Mouse (Mus musculus) midbrain, embryonic 12.5 days (tissue): ENCODE data around the gene Man1c1. TPM values are rescaled to one million over a fixed set of nuclear protein-coding genes. Genes with fewer than 3 reads are reported as not detected.

Experiments
- ATAC-seq: fragments of 200-750 bp; cut with Nextera tagmentation; 2 replicates; pipeline ENCODE4 v1.8.0; 2017; ENCODE audit warnings: low read depth, moderate TSS enrichment, moderate library complexity; ENCODE audit not compliant: low FRiP score
- H3K27ac ChIP-seq: fragments of 300-500 bp; sonication (generic); replicated peaks from 2 replicates; pipeline ENCODE4 v1.5.1; 2016; ENCODE audit warnings: mild to moderate bottlenecking
- H3K27me3 ChIP-seq: fragments of 300-500 bp; sonication (generic); 2 replicates; pipeline ENCODE4 v1.6.1; 2016; ENCODE audit warnings: mild to moderate bottlenecking
- H3K36me3 ChIP-seq: fragments of 300-500 bp; sonication (generic); 2 replicates; pipeline ENCODE4 v1.6.1; 2016
- H3K4me1 ChIP-seq: fragments of 300-500 bp; sonication (generic); 2 replicates; pipeline ENCODE4 v1.6.1; 2016
- H3K4me2 ChIP-seq: fragments of 300-500 bp; sonication (generic); replicated peaks from 2 replicates; pipeline ENCODE4 v1.6.1; 2016; ENCODE audit warnings: mild to moderate bottlenecking, moderate library complexity
- H3K4me3 ChIP-seq: fragments of 300-500 bp; sonication (generic); 2 replicates; pipeline ENCODE4 v1.5.1; 2016; ENCODE audit warnings: mild to moderate bottlenecking
- H3K9ac ChIP-seq: fragments of 300-500 bp; sonication (generic); replicated peaks from 2 replicates; pipeline ENCODE4 v1.6.1; 2016; ENCODE audit warnings: mild to moderate bottlenecking, moderate library complexity
- H3K9me3 ChIP-seq: fragments of 300-500 bp; sonication (generic); 2 replicates; pipeline ENCODE4 v1.6.1; 2016; ENCODE audit warnings: mild to moderate bottlenecking
- WGBS: fragments of 180-500 bp; shearing (Covaris S2); methylation state at CpG from one replicate; pipeline ENCODE4 v1.1.7; 2016; 5-methylcytosine and 5-hydroxymethylcytosine counted together
- polyA plus RNA-seq: library from polyadenylated mRNA; unstranded; fragments of >200 nt; fragmentation: Nextera tagmentation; extraction: Ambion mirVana; gene quantifications from 2 replicates; pipeline ENCODE4 v1.2.1, GENCODE M21; 2016

Man1c1 gene
- polyA plus RNA-seq, 1 experiment from 2014 or later: 5.4 TPM

DNA sequence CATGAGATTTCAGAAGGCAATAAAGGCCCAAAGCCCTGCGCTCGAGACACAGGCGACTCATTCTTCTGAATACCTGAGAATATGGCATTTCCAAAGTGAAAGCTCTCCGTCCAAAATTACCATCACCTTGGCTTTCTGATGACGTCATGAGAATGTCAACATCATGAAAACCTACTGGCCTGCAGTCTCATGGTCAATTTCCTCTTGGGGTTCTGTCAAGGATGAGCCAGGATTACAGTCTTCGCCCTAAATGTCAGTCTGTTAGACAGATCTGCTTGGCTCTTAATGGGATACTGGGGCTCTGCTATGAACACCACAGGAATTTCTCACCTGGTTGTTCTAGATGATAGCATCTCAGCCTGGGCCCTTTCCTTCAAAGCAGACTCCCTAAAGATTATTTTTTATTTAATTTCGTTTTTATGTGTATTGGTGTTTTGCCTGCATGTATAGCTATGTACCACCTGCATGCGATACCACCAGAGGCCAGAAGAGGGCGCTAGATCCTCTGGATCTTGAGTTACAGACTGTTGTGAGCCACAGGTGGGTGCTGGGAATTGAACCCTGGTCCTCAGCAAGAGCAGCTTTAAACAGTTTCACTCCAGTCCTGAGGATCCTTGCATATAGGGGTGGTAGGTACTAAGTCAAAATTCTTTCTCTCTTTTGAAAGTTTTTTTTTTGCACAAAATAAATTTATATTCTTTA, 19.3 kb downstream of the Man1c1 start:
- Histone ChIP-seq H3K27me3 (no peaks in the 10 kb centered on the region), H3K27ac (no peak overlapping the region), H3K4me1 (peaks cover 2% of the 10 kb centered on the region; the same call in 1 of the 2 replicates), H3K9me3 (0 out of 2 replicates have a peak, but pooled peaks cover 5% of the 10 kb centered on the region), H3K9ac (no peak overlapping the region), H3K4me2 (no peak overlapping the region), H3K36me3 (no peaks in the 10 kb centered on the region), H3K4me3 (no peak overlapping the region)
- 85% methylated on average over 9 of the region's 9 CpGs for WGBS
- ATAC-seq: no peak

DNA sequence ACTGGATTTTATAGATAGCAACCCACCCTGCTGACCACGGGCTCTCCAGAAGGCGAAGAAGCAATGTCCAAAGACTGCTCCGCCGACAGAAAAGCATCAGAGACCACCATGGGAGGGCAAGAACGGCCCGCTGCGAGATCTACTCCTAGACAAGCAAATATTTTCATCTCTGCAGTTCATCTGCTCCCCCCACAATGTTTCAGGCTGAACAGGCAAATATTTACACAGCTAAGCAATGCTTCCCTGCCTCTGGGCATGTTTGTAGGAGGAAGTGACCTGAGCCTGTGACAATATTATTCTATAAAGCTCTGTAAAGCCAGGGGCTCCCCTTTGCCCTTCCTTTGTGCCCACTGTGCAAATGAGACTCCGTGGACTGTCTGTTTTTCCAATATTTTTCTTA, 20.2 kb downstream of the Man1c1 start:
- WGBS: 75% methylated on average over 8 of the region's 8 CpGs
- Histone ChIP-seq H3K9ac (no peak overlapping the region), H3K27ac (no peak overlapping the region), H3K27me3 (no peaks in the 10 kb centered on the region), H3K9me3 (0 out of 2 replicates have a peak, but pooled peaks cover 5% of the 10 kb centered on the region), H3K36me3 (no peaks in the 10 kb centered on the region), H3K4me1 (peaks cover 2% of the 10 kb centered on the region; the same call in 1 of the 2 replicates), H3K4me2 (no peak overlapping the region), H3K4me3 (no peak overlapping the region)
- no peak for ATAC-seq

DNA sequence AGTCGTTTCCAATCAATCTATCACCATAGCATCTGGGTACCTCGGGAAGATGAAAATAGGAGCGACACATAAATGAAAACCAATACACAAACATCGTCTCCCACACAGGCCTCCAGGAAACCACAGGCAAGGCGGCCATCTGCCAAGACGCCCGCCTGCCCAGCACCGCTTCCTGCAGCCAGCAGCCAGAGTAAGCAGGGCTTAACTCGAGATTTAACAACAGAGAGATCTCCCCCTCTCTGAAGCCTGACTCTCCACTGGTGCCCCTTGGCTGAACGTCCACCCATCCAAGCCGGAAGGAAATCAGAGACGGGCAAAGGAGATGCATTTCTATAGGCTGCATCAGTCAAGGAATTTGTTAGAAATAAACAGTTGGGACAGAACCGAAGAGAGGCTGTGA, 21.1 kb downstream of the Man1c1 start:
- WGBS: 68% methylated on average over 13 of the region's 13 CpGs
- Histone ChIP-seq H3K4me3 (no peak overlapping the region), H3K27ac (no peak overlapping the region), H3K9me3 (0 out of 2 replicates have a peak, but pooled peaks cover 5% of the 10 kb centered on the region), H3K36me3 (no peaks in the 10 kb centered on the region), H3K9ac (no peak overlapping the region), H3K27me3 (no peaks in the 10 kb centered on the region), H3K4me2 (no peak overlapping the region), H3K4me1 (peaks cover 7% of the 10 kb centered on the region)
- no peak for ATAC-seq

DNA sequence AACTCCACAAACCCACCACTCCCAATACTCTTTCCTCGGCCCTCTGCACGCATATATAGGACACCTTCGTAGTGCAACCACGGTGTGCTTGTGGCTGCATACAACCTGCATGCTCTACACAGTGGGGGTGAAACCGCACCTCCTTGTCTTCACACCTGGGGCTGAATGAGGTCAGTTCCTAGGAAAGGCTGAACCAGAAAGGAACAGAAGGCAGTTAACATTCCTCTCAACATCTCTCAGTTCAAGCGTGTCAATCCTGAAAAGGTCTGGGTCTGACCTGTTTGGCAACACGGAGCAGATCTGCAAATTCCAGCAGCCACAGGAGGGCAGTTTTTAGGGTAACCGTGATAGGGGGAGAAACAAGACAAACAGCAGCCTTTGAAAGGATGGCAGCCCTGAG, 21.7 kb downstream of the Man1c1 start:
- H3K36me3 ChIP-seq: no peaks in the 10 kb centered on the region
- 86% methylated on average over 8 of the region's 8 CpGs for WGBS
- 0 out of 2 replicates have a peak, but pooled peaks cover 5% of the 10 kb centered on the region for H3K9me3 ChIP-seq
- no peak overlapping the region for H3K9ac ChIP-seq
- no peak overlapping the region for H3K4me3 ChIP-seq
- ATAC-seq: no peak
- H3K4me2 ChIP-seq: no peak overlapping the region
- no peak overlapping the region for H3K27ac ChIP-seq
- no peaks in the 10 kb centered on the region for H3K27me3 ChIP-seq
- H3K4me1 ChIP-seq: peaks cover 12% of the 10 kb centered on the region

DNA sequence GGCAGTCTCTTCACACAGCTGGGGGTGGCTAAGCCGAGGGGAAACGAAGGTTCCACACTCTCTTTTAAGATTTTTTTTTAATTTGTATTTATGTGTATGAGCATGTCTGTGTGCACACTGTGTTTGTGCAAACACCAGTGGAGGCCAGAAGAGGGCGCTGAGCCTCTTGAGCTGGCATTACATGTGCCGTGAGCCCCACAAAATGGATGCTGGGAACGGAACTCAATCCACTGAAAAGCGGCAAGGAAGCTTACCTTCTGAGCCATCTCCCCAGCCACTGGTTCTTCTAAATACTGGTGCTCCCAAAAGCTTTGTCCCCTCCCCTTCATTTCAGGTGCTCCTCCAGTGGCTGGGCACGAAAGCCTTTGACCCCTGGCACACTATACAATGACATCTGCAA, 22.3 kb downstream of the Man1c1 start:
- Histone ChIP-seq H3K9me3 (0 out of 2 replicates have a peak, but pooled peaks cover 5% of the 10 kb centered on the region), H3K4me1 (peaks cover 14% of the 10 kb centered on the region), H3K27me3 (peaks cover 4% of the 10 kb centered on the region; the same call in 1 of the 2 replicates), H3K27ac (no peak overlapping the region), H3K9ac (no peak overlapping the region), H3K4me3 (no peak overlapping the region), H3K36me3 (no peaks in the 10 kb centered on the region), H3K4me2 (no peak overlapping the region)
- 92% methylated on average over 7 of the region's 7 CpGs for WGBS
- no peak for ATAC-seq

DNA sequence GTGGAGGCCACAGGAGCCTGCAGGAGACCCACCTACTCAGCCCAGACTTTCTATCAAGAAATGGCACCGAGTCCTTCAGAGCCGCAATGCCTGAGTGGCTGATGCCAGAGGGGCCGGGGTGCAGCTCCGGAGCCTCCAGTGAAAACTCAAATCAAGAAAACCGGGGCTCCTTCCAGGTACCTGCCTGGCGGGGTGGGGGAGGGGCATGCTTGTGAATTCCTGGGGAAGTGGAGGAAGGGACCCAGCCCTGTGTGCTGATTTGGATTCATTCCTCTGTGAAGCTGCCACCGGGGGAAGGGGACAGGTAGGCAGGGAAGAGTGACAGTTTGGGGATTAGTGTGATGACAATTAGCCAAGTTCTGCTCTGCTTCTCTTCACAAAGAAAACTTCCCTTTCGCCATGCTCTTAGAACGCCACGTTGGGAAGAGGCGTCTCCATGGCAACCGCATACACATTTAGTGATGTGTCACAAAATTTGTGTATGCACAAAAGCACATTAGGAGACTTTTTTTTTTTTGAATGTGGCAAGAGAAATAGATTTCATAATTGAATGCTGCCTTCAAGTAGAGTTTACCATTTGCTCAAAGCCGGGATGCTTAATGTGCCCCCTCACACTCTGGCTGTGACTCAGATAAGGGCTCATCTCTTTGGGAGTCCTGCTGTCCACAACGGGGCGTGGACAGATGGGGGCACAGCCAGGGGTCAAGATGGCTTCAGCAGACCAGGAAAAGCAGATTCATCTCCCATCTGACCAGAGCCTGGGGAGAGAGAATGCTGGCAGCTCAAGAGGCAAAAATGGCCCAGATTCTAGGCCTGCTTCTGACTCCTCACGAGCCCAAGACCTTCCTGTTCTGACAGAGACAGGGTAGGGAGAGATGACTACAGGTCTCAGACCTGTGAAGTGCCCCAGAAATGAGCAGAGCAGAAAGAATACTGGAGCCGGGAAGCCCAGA, 26.3 kb downstream of the Man1c1 start:
- Histone ChIP-seq H3K9ac (no peak overlapping the region), H3K4me3 (no peak overlapping the region), H3K4me2 (no peak overlapping the region), H3K9me3 (no peaks in the 10 kb centered on the region), H3K27me3 (peaks cover 4% of the 10 kb centered on the region; the same call in 1 of the 2 replicates), H3K36me3 (no peaks in the 10 kb centered on the region), H3K4me1 (peaks cover 19% of the 10 kb centered on the region), H3K27ac (no peak overlapping the region)
- 35% methylated on average over 17 of the region's 17 CpGs for WGBS
- no peak for ATAC-seq

DNA sequence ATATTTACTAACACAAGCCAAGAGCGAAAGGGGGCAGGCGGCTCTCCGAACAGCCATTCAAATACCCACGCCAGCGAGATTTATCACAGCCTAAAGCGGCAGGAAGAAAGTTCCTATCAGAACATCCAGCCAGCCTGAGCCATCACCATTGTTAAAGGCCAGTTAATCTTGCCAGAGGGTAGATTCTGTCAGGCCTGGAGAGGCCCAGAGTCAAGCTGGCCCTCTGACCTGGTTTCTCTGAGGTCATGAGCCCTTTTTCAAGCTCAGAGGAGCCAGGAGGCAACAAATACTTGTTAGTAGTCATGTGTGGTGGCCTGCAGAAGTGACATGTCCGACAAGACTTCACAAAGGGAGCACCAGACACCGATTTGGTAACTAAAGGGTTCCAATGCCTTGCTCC, 28.3 kb downstream of the Man1c1 start:
- peaks cover 4% of the 10 kb centered on the region; the same call in 1 of the 2 replicates for H3K27me3 ChIP-seq
- no peak overlapping the region for H3K9ac ChIP-seq
- no peak overlapping the region for H3K4me2 ChIP-seq
- H3K36me3 ChIP-seq: no peaks in the 10 kb centered on the region
- no peak for ATAC-seq
- no peaks in the 10 kb centered on the region for H3K9me3 ChIP-seq
- no peak overlapping the region for H3K4me3 ChIP-seq
- H3K4me1 ChIP-seq: peaks cover 22% of the 10 kb centered on the region
- H3K27ac ChIP-seq: no peak overlapping the region
- 27% methylated on average over 8 of the region's 8 CpGs for WGBS

DNA sequence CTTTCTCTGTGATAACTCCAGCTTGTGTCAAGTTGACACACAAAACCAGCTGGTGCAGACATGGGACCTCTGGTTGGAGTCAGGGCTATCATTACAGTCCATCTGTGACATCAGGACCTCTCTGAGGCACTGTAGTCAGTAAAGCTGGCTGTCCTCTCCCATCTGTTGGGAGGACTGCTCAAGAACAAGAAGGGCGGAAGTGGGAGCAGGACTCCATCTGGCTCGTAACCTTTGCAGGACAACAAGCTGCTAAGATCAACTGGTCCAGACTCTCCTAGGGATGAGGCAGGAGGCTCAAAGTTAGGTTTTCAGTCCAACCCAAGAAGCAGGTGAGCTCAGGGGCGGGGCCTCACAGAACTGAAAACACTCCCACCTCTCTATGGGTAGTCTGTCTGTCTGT, 29.1 kb downstream of the Man1c1 start:
- peaks cover 4% of the 10 kb centered on the region; the same call in 1 of the 2 replicates for H3K27me3 ChIP-seq
- ATAC-seq: no peak
- WGBS: 88% methylated on average over 3 of the region's 3 CpGs
- no peaks in the 10 kb centered on the region for H3K36me3 ChIP-seq
- H3K27ac ChIP-seq: no peak overlapping the region
- H3K4me1 ChIP-seq: peaks cover 23% of the 10 kb centered on the region
- H3K4me2 ChIP-seq: no peak overlapping the region
- H3K9ac ChIP-seq: no peak overlapping the region
- H3K4me3 ChIP-seq: no peak overlapping the region
- H3K9me3 ChIP-seq: no peaks in the 10 kb centered on the region

DNA sequence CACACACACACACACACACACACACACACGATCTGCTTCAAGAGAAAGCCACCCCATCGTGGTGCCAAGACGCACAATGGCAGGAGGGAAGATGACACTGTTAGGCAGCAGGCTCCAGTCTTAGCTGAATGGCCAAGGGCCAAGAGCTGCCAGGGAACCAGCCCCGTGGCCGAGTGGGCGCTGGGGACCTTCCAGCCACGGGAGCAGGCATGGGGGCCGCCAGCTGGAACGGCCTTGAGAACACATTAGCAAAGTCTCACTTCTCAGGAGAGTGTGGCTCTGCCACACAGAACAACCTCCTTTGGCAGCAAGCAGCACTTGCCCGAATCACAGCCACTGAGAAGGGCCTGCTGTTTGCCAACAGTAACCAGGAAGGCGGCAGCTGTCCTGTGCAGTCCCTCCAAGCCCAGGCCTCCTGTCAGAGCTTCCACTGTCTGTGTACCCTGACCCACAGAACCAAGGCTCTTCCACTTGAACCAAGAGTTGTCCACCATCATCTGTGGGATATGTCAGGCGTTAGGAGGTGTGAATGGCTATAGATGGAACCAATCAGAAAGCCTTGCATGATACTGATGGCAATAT, 30.1 kb downstream of the Man1c1 start:
- H3K9me3 ChIP-seq: no peaks in the 10 kb centered on the region
- ATAC-seq: no peak
- no peak overlapping the region for H3K4me3 ChIP-seq
- peaks cover 7% of the 10 kb centered on the region; the same call in 1 of the 2 replicates for H3K27me3 ChIP-seq
- WGBS: 89% methylated on average over 12 of the region's 12 CpGs
- no peaks in the 10 kb centered on the region for H3K36me3 ChIP-seq
- peaks cover 29% of the 10 kb centered on the region for H3K4me1 ChIP-seq
- no peak overlapping the region for H3K4me2 ChIP-seq
- H3K27ac ChIP-seq: no peak overlapping the region
- no peak overlapping the region for H3K9ac ChIP-seq

DNA sequence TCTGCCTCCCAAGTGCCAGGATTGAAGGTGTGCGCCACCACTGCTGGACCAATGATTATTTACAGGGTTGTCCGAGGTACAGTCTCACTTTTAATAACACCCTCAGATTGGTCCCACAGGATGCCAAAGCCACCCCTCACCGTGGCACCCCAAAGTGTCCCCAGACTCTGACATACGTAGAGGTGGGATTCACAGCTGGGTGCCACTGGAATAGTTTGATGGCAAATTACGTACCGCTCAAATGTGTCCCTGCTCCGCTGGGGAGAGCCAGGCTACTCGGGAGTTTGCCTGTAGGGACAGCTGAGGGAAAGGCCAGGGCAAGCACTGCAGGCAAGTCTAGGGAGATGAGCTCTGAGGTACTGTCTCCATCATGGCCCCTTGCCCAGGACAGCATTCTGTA, 30.9 kb downstream of the Man1c1 start:
- ATAC-seq: no peak
- Histone ChIP-seq H3K36me3 (no peaks in the 10 kb centered on the region), H3K9me3 (no peaks in the 10 kb centered on the region), H3K4me1 (peaks cover 26% of the 10 kb centered on the region), H3K4me2 (no peak overlapping the region), H3K27ac (no peak overlapping the region), H3K9ac (no peak overlapping the region), H3K27me3 (peaks cover 7% of the 10 kb centered on the region; the same call in 1 of the 2 replicates), H3K4me3 (no peak overlapping the region)
- 93% methylated on average over 8 of the region's 8 CpGs for WGBS

DNA sequence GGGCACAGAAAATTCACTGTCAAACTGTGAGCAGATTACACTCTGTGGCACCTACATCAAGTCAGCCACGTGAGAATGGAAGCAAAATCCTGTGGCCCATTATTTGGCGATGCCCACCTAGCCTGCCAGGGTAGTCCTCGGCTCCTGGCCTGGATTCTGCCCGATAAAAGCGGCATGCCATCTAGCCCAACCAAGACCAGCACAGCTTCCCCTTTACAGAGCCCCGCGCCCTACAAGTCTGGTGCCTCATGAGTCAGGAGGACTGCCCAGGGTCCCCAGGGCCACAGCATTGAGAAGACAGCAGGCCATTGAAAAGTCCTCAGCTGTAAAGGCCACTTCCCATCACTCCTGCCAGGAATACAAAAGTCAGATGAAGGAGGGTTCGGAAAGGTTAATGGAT, 31.8 kb downstream of the Man1c1 start:
- 77% methylated on average over 8 of the region's 8 CpGs for WGBS
- no peak overlapping the region for H3K4me3 ChIP-seq
- no peak for ATAC-seq
- H3K4me2 ChIP-seq: no peak overlapping the region
- peaks cover 7% of the 10 kb centered on the region; the same call in 1 of the 2 replicates for H3K27me3 ChIP-seq
- no peaks in the 10 kb centered on the region for H3K9me3 ChIP-seq
- no peaks in the 10 kb centered on the region for H3K36me3 ChIP-seq
- no peak overlapping the region for H3K27ac ChIP-seq
- H3K9ac ChIP-seq: no peak overlapping the region
- peaks cover 18% of the 10 kb centered on the region for H3K4me1 ChIP-seq
